Mouse (Mus musculus) megakaryocyte, embryonic 14.5 days (primary cell): ENCODE data around the gene Hacl1.

Source experiments
- FLI1 ChIP-seq: IDR thresholded peaks from 2 replicates; pipeline ENCODE4 v1.6.1; 2012; ENCODE audit warnings: low read length, inconsistent platforms, mixed read lengths
- GATA1 ChIP-seq: IDR thresholded peaks from 3 replicates; pipeline ENCODE4 v1.6.1; 2012; ENCODE audit warnings: mixed read lengths, low read length, inconsistent platforms, borderline replicate concordance

- TF ChIP-seq GATA1, result no peak
- TF ChIP-seq FLI1, result no peak
These were observed 4.8 kb upstream of the Hacl1 start for GRCm38 (mm10) chr14:31645920-31646319.
